Mouse (Mus musculus) common myeloid progenitor, adult 5-6 weeks (primary cell): Measurements from ENCODE around the gene Gstt3. TPM values are rescaled to one million over a fixed set of nuclear protein-coding genes. Genes with fewer than 3 reads are reported as not detected.

Experiments
- total RNA-seq: library from RNA; stranded (forward); fragments of 200-1000, 187-1606 nt; gene quantifications from 2 replicates; pipeline ENCODE4 v1.2.3, GENCODE M21; 2017

The Gstt3 gene
- total RNA-seq, 1 experiment from 2014 or later, result 7.5 TPM

Other genes starting within 250 kb of the Gstt3 start
- not detected in 2 replicates for gene Lrrc75b, start 221.1 kb downstream of the Gstt3 start, total RNA-seq
- 0.23 TPM in 1 of 2 replicates, not detected in the other for gene Ggt1, start 219.8 kb downstream of the Gstt3 start, total RNA-seq
- 4.6 and 7.8 TPM in 2 replicates for gene Ggt5, start 192.1 kb downstream of the Gstt3 start, total RNA-seq
- gene Susd2, start 137.4 kb downstream of the Gstt3 start, total RNA-seq, result 0.59 TPM in 1 of 2 replicates, not detected in the other
- gene Cabin1, start 17.1 kb downstream of the Gstt3 start, total RNA-seq, result 23.0 and 38.6 TPM in 2 replicates
- 36.5 and 63.9 TPM in 2 replicates for gene Ddt, start 8.0 kb downstream of the Gstt3 start, total RNA-seq
- gene Gm20441, start 460 bp downstream of the Gstt3 start, total RNA-seq, result not detected in 2 replicates
- gene Gstt1, start 17.2 kb upstream of the Gstt3 start, total RNA-seq, result 0.63 and 0.96 TPM in 2 replicates
- not detected in 2 replicates for gene Gstt4, start 41.1 kb upstream of the Gstt3 start, total RNA-seq
- gene Gstt2, start 56.0 kb upstream of the Gstt3 start, total RNA-seq, result 10.7 and 19.0 TPM in 2 replicates
- gene Mif, start 78.8 kb upstream of the Gstt3 start, total RNA-seq, result 521 and 525 TPM in 2 replicates
- gene Derl3, start 112.0 kb upstream of the Gstt3 start, total RNA-seq, result not detected in 2 replicates
- gene Smarcb1, start 140.2 kb upstream of the Gstt3 start, total RNA-seq, result 76.4 and 88.3 TPM in 2 replicates
- gene Chchd10, start 151.7 kb upstream of the Gstt3 start, total RNA-seq, result 39.6 and 50.1 TPM in 2 replicates
- gene Mmp11, start 155.1 kb upstream of the Gstt3 start, total RNA-seq, result 1.6 TPM in 1 of 2 replicates, not detected in the other
- gene Gm867, start 159.3 kb upstream of the Gstt3 start, total RNA-seq, result not detected in 2 replicates
- gene Vpreb3, start 161.6 kb upstream of the Gstt3 start, total RNA-seq, result not detected in 2 replicates
- gene Gm5134, start 173.1 kb upstream of the Gstt3 start, total RNA-seq, result 0.46 TPM in 1 of 2 replicates, not detected in the other